Mouse (Mus musculus) cerebellum, postnatal 14 days (tissue): ENCODE data around the gene Galnt12.

Experiments
- DNase-seq, 2 experiments: peaks; one replicate each; pipeline ENCODE4 v3.0.0; 2021; ENCODE audit warnings: mixed read lengths in 2 of 2

Galnt12 gene

GRCm38 (mm10) chr4:47103561-47103960 is 11.9 kb downstream of the Galnt12 start:
- DNase-seq, result peak; percentile 17

GRCm38 (mm10) chr4:47111885-47112284 is 20.2 kb downstream of the Galnt12 start:
- DNase-seq, result no peak

GRCm38 (mm10) chr4:47112560-47112959 is 20.9 kb downstream of the Galnt12 start:
- no peak for DNase-seq

GRCm38 (mm10) chr4:47122051-47122706 is 30.5 kb downstream of the Galnt12 start:
- DNase-seq, result peak; percentile 74 to 85

- no peak for DNase-seq
These were observed 32.5 kb downstream of the Galnt12 start for GRCm38 (mm10) chr4:47124140-47124711.

GRCm38 (mm10) chr4:47128515-47128914 is 36.8 kb downstream of the Galnt12 start:
- peak; percentile 25 to 43 for DNase-seq

GRCm38 (mm10) chr4:47129572-47129971 is 37.9 kb downstream of the Galnt12 start:
- no peak for DNase-seq

- DNase-seq, result no peak
These were observed 38.7 kb downstream of the Galnt12 start for GRCm38 (mm10) chr4:47130111-47131050.

- no peak for DNase-seq
These were observed 40.2 kb downstream of the Galnt12 start for GRCm38 (mm10) chr4:47131931-47132330.

- DNase-seq, result no peak
These were observed 40.7 kb downstream of the Galnt12 start for GRCm38 (mm10) chr4:47132413-47132812.

- no peak for DNase-seq
These were observed 45.0 kb downstream of the Galnt12 start for GRCm38 (mm10) chr4:47136699-47137101.

GRCm38 (mm10) chr4:47137479-47137878 is 45.8 kb downstream of the Galnt12 start:
- DNase-seq, result no peak

GRCm38 (mm10) chr4:47138411-47138810 is 46.7 kb downstream of the Galnt12 start:
- DNase-seq, result no peak

- peak in 1 of 2 experiments; percentile 37 for DNase-seq
These were observed 47.5 kb downstream of the Galnt12 start for GRCm38 (mm10) chr4:47138967-47139777.

- no peak for DNase-seq
These were observed 48.6 kb downstream of the Galnt12 start for GRCm38 (mm10) chr4:47140301-47140700.

- no peak for DNase-seq
These were observed 49.9 kb downstream of the Galnt12 start for GRCm38 (mm10) chr4:47141444-47142154.

GRCm38 (mm10) chr4:47143849-47144248 is 52.1 kb downstream of the Galnt12 start:
- no peak for DNase-seq

- DNase-seq, result no peak
These were observed 53.6 kb downstream of the Galnt12 start for GRCm38 (mm10) chr4:47145341-47145740.

- no peak for DNase-seq
These were observed 54.9 kb downstream of the Galnt12 start for GRCm38 (mm10) chr4:47146561-47146960.

GRCm38 (mm10) chr4:47149963-47150362 is 58.3 kb downstream of the Galnt12 start:
- no peak for DNase-seq

GRCm38 (mm10) chr4:47150806-47151205 is 59.1 kb downstream of the Galnt12 start:
- no peak for DNase-seq
